Mouse (Mus musculus): ENCODE results near the gene Izumo1r.

The Izumo1r gene

DNA sequence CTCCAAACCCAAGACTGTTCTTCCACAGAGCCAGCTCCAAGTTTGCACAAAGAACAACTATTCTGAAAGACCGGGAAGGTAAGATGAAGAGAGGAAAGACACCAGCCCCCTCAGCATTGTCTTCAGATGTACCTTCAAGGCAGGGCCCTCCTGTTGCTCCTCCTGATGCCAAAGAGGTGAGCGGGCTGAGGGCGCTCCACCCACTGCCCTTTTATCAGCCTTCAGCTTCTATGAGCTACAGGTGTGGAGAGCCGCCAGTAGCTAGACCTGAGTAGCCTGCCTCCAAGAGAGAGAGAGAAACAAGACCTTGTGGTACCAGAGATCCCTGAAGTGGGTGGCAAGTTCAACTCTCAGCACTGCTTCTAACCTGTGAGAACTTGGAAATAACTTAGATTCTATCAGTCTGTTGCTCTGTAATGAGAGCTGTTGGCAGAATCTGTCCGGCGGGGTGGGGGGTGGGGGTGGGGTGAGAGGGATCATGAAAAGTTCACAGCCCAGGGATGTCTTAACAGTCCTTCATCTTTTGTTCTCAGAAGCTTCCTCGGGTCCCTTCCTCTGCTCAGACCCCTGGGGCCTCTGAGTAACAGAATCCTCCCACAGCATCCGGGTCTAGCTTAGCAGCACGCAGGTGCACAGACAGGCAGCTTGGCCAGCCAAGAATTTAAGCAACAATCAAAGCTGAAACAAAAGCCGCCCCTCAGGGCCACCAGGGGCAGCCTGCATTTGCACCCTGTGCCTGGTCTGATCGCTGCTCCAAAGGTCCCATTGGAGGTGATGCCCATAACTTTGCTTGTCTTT lies at the start of gene Izumo1r:
Gene Izumo1r, minus strand, starts transcription at position 369 of the 798 bp plus-strand sequence.
- DNase-seq (ENCODE audit: low read depth, low spot score): no peak

DNA sequence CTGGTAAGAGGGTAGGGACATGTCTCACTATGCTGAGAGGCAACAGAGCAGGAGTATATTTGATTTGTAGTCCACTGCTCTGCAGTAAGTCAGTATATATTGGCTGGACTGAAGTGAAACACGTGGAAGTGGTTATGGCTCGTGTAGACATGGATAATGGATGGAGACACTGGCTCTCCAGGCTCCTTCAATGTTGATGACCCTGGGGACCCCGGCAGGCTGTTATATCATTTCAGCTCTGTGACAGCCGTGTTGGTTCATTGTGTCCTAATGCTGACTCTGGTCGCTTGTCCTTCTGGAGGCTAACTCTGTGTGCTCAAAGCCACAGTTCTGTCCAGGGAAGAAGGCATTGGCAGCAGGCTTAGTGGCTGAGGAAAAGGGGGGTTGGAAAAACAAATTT lies 47.3 kb upstream of the Izumo1r start:
- no peak for DNase-seq (ENCODE audit: low read depth, low spot score)

DNA sequence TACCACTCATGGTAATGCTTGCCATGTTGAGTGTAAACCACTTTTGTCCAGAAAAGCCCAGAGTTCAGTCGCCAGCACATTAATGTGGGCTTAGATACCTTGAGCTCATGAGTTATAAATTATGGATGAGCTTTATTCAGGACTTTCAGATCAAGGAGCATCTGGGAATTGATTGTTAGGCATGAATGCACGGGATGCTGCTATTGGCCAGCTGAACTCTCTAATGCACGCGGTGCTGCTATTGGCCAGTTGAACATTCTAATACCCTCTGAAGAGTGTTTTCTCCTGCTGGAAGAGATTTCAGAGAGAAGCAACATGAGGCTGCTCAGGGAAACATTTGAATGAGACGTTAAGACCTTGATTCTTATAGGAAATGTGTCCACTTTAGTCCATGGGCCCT lies 45.1 kb upstream of the Izumo1r start:
- no peak for DNase-seq (ENCODE audit: low read depth, low spot score)

DNA sequence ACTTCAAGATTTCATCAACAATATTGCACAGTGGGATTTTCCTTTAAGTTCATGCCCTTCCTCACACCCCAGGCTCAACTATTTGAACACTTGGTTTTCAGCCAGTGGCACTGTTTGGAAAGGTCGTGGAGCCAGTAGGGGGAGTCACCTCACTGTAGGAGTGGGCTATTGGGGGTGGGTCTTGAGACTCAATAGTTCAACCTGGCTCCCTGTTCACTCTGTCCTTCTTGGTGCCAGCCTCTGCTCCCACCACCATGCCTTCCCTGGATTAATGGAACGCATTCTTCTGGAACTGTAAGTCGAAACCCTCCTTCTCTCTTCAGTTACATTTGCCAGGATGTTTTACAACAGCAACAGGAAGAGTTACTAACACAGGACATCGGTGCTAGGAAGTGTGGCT lies 42.9 kb upstream of the Izumo1r start:
- DNase-seq (ENCODE audit: low read depth, low spot score): no peak

DNA sequence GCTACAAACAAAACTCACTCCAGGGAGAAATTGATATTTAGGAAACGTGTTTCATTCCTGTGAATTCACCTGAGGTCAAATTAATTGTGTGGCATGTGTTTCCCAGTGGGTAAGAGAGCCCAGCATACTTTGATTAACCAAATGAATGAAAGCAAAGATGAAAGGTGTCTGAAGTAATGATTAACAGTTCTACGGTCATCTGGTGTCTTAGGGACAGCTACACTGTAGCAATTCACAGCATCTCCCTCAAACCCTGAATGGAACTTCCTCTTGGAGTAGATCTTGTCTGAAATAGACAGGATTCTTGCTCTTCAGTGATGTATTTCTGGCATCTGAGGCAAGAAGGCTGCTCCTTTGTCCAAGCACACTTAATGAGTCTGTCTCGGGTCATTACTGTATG lies 42.2 kb upstream of the Izumo1r start:
- no peak for DNase-seq (ENCODE audit: low read depth, low spot score)

DNA sequence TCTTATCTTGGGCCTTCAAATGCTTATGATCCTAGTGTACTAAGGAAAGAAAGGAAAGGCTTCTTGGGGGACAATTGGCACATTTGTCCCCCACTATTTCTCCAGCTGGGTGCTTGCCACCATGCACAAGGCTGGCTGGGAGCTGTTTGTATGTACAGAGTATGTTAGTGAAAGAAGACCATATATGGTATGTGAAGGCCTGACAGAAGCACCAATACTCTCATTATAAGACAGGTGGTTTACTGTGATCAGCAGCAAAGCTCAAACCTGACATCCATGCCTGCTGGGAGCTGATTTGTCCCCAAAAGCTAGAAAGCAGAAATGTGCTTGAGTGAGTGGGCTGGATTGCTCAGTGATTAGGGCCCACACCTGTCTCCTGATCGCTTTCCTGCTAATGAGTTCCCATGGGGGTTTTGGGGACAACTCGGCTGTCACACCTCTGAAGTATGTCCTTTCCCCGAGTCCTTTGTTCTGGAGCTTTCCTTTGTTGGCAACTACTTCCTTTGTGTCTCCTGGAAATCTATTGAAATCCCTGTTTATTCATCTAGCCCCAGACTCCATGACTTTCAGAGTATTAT lies 38.5 kb upstream of the Izumo1r start:
- DNase-seq (ENCODE audit: low read depth, low spot score): no peak

DNA sequence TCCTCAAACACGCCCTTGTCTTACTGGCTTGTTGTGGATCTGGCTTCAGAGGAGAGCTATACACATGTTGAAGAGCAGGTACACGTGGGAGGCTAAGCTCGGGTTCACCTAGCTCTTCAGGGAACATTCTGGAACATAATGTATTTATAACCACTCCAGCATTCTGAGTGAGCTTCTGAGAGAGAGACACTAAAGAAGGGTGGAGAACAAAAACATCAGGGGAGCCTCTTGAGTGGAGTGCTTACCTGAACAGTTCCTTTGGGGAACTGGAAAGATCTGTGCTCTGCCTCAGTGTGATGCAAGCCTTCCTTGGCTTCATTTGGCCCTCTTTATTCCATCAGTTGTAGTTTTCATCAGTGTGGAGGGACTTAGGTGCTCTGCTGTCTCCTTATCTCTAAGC lies 35.9 kb upstream of the Izumo1r start:
- no peak for DNase-seq (ENCODE audit: low read depth, low spot score)

DNA sequence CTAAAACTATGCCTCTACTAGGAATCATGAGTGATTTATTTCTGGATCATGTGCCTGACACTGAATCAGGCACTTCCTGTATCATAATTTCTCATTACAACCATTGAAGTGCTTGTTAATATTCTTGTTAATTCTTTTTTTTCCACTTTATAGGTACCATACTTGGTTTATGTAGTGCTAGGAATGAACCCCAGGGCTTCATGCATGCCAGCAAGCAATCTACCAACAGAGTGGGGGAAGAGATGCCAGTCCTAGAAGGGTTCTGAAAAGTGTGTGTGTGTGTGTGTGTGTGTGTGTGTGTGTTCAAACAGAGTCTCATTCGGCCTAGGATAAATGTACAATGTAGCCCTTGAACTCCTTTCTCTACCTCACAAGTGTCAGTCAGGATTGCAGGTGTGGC lies 33.6 kb upstream of the Izumo1r start:
- no peak for DNase-seq (ENCODE audit: low read depth, low spot score)

DNA sequence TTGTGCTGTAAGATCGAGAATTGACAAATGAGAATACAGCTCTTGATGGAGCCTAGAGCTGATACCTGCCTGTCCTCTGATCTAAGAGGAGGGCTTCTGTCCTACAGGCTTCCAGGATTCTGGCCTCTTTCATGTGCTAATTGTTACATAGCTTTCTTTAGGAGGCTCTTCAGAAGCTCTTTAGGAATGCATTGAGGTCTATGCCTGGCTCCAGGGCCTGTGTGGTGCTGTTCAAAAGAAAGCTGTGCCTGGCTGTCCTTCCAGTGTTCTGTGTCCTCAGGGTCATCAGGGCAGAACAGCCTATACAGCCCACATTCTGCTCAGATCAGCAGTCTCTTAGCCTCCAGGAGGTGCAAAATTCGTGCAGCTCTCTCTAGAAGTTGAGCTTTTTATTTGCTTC lies 31.1 kb upstream of the Izumo1r start:
- DNase-seq (ENCODE audit: low read depth, low spot score): no peak

DNA sequence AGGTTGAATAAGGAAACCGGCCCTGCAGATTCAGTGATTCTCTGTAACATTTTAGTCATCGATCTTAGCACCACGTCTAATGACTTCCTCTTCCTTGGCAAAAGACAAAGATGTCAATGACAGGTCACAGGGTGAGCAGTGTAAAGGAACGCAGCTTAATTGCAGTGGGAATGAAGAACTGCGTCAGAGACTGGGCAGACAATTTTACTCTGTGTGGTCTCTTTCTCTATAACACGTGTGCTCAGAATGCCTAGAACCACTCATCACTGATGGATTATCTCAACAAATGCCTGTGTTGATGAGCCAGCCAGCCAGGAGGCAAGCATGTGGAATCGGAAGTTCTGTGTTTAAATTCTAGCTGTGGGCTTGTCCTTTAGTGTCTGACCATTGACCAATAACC lies 28.2 kb upstream of the Izumo1r start:
- no peak for DNase-seq (ENCODE audit: low read depth, low spot score)

DNA sequence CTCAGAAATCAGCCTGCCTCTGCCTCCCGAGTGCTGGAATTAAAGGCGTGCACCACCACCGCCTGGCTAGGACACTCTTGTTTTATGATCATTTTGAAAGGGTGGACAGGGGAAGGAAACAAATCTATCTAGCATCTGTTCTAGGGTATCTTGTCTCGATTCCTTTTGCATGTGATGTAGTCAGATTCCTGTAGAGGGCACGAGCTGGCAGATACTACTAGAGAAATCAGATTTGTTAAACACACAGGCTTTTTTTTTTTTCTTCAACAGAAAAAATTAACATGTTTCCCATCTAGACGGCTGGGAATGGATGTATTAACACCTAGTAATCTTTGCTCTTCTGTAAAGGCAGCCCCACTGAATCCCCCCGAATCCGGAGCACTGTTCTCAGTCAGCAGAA lies 27.5 kb upstream of the Izumo1r start:
- DNase-seq (ENCODE audit: low read depth, low spot score): no peak

DNA sequence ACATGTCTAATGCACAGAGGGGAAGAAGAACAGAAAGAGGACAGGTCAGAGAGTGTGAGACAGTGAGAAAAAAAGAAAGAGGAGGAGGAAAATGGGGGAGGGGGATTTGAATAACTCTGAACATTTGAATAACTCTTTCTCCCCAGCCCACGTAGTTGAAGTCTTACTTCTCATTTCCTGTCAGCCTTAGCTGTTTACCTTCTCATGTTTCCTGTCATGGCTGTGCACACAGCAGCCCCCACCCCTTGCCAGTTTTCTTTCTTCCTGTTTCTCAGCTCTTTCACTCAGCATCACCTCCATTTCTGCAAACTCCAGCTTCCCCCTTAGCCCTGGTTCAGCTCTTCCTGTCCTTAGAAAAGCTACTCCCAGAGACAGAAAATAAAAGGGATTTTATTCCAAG lies 22.8 kb upstream of the Izumo1r start:
- DNase-seq (ENCODE audit: low read depth, low spot score): no peak

DNA sequence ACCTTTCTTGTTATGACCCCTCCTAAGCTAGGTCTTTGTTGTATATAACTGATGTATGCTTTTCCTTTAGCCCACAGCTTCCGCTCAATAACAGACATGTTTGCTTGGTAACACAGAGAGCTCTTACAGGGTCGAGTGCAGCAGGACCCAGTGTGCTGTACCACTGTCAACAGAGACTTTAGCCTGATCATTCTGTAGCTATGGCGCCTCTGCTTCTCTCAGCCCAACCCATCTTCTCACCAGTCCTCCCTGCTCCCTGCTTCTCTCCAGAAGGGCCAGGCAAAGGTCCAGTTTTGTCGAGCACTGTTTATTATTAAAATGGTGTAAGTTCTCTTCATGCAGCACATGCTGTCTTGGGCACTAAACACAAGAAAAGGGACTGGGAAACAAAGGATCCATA lies 19.9 kb upstream of the Izumo1r start:
- DNase-seq (ENCODE audit: low read depth, low spot score): no peak

DNA sequence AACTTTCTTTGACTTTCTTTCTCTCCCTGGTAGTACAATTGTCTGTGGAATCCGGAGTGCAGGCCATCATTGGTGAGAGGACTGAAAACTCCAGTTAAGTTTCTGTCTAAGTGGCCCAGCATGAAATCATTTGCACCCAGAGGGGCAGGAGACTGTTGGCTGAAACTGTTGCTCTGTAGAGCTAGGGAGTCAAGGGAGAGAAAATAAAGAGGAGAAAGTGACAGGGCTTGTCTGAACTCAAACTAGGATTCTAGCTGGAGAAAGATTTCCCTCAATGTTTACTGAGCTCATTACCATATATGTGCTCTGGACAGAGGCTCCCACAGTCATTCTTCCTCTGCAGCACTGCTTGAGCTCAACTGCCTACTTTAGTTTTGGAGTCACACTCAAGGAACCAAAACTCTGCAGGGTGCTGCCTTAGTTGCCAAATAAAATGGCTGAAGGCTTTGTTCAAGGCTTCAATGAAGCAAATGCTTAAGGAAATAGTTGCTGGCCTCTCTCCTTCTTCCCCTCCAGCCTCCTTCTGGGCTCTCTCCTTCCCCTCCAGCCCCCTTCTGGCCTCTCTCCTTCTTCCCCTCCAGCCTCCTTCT lies 18.3 kb upstream of the Izumo1r start:
- DNase-seq (ENCODE audit: low read depth, low spot score): no peak

DNA sequence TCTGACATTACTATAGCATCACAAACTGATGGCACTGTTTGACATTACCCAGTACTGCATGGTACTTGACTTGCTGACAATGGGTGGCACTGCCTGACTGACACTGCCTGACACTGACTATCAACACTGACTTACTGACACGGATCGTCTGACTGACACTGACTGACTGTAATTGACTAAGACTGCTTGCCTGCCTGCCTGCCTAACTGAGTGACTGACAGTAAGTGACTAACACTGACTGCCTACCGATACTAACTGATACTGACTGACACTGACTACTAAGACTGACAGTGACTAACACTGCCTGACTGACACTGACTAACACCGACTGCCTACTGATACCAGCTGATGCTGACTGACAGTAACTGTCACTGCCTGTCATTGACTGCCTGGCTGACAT lies 17.5 kb upstream of the Izumo1r start:
- no peak for DNase-seq (ENCODE audit: low read depth, low spot score)

DNA sequence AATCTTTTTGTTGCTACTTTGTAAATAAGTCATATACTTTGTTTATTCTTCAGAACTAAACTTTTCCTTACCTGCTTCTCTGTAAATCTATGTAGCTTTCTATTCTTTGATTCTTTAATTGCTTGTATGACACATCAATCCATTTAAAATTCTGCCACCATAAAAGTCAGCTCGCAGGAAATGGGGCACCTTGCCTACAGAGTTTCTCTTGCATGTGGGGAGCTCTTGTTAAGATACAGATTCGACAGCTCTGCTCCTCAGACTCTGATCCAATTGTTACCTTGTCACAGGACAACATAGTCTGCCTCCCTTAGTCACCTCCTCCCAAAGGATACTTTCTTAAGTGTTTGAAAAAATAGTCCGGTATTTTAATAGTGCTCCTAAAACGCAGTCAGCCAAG lies 16.9 kb upstream of the Izumo1r start:
- DNase-seq (ENCODE audit: low read depth, low spot score): no peak

DNA sequence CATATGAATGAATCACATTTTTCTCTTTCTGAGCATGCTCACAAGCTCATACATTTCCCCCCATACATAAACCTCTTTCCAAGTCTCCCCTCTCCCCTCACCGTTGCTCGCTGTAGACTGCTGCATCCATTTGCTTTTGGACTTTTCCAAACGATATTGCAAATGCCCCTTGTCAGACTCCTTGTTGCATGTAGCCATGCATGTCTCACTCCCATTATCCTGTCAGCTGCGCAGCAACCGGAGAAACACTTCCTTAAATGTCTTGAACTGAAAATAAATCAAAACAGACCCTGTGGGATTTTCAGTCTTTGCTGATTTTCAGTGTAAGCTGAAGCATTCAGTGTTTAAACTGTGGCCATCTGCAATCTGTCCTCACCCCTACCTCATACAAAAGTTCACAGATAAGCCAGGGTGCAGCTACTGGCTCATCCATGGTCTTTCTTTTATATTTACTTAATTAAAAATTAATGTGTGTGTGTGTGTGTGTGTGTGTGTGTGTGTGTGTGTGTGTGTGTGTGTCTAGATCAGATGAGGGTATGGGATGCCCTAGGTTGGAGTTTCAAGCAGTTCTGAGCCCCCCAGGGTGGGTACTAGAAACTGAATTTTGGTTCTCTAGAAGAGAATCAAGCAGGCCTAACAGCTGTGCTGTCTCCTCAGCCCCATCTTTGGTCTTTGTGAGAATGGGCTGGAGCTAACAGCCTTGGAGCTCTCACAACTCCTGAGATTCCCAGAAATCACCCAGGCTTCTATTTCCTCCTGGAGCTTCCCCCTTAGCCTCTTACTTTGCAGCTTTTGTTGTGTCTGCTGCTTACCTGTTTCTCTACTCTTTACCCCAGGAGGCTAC lies 15.3 kb upstream of the Izumo1r start:
- no peak for DNase-seq (ENCODE audit: low read depth, low spot score)

DNA sequence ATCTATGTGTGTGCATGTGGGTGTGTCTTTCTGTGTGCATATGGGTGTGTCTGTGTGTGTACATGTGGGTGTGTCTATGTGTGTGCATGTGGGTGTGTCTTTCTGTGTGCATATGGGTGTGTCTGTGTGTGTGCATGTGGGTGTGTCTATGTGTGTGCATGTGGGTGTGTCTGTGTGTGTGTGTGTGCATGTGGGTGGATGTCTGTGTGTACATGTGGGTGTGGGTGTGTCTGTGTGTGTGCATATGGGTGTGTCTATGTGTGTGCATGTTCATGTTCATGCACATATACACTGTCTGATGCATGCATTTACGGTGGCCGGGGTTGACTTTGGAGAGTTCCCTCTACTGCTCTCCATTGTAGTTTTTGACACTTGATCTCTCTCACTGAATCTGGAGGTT lies 13.9 kb upstream of the Izumo1r start:
- DNase-seq (ENCODE audit: low read depth, low spot score): no peak

DNA sequence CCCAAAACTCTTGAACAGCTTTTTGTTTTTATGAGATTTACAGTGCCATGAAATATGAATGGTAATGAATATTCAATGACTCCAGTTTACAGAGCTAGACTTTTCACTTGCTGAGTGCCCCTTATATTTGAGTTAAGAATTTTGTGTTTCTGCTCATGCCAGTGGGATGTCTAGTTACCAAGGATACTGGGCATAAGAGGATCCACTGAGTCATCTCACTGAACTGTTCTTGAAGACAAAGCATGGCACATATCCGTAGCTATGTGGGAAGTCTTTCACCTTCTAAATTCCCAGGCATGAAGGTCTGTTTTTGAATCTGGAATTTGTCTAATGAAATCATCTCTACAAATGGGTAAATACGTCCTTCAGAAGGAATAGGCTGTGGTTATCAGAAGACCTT lies 8.3 kb upstream of the Izumo1r start:
- no peak for DNase-seq (ENCODE audit: low read depth, low spot score)

DNA sequence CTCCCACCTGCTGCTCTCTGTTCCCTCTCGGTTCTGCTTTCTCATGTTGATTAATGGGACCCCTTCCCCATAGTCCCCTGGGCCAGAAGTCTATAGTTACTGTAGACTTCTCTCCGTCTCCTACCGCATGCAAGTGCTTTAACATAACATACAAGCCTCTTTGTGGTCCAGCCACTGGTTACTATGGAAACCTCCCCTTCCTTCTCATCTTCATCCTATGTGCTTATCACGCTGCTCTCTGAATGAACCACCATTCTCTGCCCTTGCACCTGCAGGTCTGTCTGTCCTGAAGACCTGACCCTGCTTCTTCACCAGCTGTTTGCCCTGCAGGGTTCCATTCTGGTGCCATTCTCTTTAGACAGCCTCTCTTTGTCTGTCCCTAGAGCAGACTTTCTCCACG lies 6.2 kb upstream of the Izumo1r start:
- no peak for DNase-seq (ENCODE audit: low read depth, low spot score)

DNA sequence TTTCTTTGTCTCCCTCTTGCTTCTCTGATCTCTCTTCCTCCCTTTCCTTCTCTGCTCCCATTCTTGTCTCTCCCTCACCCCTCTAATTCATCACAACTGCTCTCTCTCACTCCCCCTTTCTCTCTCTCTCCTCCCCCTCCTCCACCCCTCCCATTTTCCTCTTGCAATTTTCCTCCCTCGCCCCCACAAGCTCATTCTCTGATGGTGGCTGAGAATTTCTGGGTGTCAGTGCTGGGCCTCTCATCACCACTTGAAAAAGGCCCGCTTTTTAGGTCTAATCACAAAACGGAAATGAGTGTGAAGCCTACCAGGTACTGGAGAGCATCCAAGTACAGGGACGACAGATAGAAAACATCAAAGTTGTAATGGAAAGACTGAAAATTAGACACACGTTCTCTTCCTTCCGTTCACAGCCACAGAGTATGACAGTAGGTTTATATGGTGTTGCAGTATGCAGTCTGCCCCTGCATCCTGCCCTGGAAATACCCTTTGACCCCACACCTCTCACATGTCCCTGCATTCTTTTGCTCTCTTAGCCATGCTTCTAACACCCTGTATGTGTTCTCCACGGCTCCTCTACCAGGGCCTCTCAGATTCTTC lies 4.2 kb upstream of the Izumo1r start:
- no peak for DNase-seq (ENCODE audit: low read depth, low spot score)

DNA sequence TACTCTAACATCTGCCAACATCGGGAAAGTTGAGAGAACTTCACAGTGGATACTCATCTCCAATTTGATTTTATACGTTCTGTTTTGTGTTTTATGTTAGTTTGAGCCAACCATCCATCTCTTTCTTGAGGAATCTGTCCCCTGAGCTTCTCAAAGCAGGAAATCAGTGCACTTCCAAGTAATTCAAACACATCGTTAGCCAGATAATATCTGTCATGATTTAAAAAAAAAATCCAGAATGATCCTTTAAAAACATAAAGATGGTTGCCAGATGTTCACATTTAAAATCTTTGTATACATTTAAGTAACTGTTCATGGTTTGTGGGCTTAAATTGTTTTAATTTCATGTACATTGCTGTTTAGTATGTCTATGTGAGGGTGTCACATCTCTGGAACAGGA lies 2.2 kb upstream of the Izumo1r start:
- DNase-seq (ENCODE audit: low read depth, low spot score): no peak
